Mouse (Mus musculus): ENCODE results near the gene Prkca.

GRCm38 (mm10) chr11:108214521-108215223 lies 129.1 kb downstream of the Prkca start:
- TF ChIP-seq CTCF (IDR thresholded peaks at IDR 0.05; ENCODE audit: insufficient read depth, low read depth, low read length) (no peak), POLR2A (IDR thresholded peaks at IDR 0.05; ENCODE audit: insufficient read depth, low read depth, low read length) (no peak)

Data from olfactory bulb, adult 2 months (tissue).